Mouse (Mus musculus) thymus, adult 2 months (tissue): Measurements from ENCODE around the gene Cep19.

Source experiments
- CTCF ChIP-seq: fragments of 200-500 bp; IDR thresholded peaks from 2 replicates; pipeline ENCODE4 v1.5.1; 2012; ENCODE audit warnings: mild to moderate bottlenecking, control low read depth, low read length, moderate library complexity, borderline replicate concordance; ENCODE audit not compliant: control insufficient read depth, poor library complexity, insufficient read depth; ENCODE audit errors: extremely low read depth
- POLR2A ChIP-seq: fragments of 200-500 bp; IDR thresholded peaks from 2 replicates; pipeline ENCODE4 v1.6.1; 2012; ENCODE audit warnings: mild to moderate bottlenecking, low read length, control low read depth, moderate library complexity; ENCODE audit not compliant: control insufficient read depth, poor library complexity, insufficient read depth; ENCODE audit errors: extremely low read depth

DNA sequence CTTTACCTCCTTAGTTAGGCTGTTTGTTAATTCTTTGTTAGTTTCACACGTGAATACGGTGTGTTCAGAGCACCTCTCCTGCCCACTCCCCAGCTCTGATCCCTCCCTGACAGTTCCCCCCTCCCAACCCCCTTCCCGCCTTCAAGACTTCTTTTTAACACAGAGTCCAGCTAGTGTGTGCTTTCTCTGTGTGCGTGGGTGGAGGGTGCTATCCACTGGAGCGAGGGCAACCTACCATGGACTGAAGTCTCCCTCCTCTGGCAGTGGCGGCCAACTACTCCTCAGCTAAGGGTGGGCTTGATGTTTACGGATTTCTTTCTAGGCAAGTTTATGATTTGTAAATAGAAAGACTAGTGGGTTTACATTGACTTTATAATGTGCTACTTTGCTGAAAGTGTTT lies 8.6 kb downstream of the Cep19 start:
- TF ChIP-seq CTCF (peak; percentile 71; the same call in 1 of the 2 replicates), POLR2A (no peak)
